Mouse (Mus musculus): ENCODE data around the gene Il12rb1.
A peak's percentile ranks its signal among the peaks of the same experiment; 100 is the strongest.

DNA sequence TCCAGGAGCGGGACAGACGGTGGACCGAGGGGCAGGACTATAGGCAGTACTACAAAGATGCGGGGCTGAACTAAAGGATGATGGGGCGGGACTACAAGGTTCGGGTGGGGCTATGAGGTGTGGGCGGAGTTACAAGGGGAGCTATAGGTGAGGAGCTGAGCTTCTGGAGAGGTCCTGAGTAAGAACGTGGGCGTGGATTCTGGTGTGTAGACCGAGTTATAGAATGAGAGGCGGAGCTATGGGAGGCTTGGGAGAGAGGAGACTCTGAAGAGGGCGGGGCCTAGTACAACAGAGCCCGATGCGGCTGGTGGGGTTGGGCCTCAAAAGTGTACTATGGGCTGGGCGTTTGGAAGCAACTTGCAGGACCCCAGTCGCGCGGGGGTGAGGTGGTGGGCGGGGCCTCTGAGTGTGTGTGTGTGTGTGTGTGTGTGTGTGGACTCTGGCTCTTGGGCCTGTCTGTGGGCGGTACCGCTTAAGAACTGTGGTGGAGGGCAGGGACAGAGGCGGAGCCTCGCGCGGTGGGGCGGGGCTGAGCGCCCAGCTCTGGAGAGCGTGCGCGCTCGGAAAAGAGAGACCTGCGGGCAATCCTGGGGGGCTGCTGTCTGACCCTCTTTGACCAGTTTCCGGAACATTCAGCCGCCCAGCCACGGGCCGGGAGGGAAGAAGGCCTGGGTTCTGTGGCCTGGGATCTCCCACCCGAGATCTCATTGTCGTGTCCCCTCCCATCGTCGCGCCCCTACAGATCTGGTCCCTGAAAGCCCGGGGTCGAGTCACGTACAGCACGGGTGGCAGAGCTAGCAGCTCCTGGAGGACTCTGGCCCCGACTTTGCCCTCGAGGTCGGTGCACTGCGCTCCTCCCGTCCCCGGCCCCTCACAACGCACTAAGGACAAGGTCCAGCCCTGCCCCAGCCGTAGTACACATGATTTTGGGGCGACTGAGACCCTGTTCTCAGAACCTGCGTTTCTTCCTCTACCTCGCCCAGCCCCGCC, 10.9 kb upstream of the Il12rb1 start:
- 0 out of 2 replicates have a peak, but pooled peaks have one; percentile 1 for TF ChIP-seq POLR2A (IDR thresholded peaks at IDR 0.05; ENCODE audit: borderline replicate concordance, insufficient read depth, low read length)
- no peak for TF ChIP-seq CTCF (IDR thresholded peaks at IDR 0.05; ENCODE audit: borderline replicate concordance, insufficient read depth, low read depth, low read length)
